Mouse (Mus musculus) midbrain, embryonic 12.5 days (tissue): ENCODE data around the gene Pdzd2. TPM values are rescaled to one million over a fixed set of nuclear protein-coding genes. Genes with fewer than 3 reads are reported as not detected.
A peak's percentile ranks its signal among the peaks of the same experiment; 100 is the strongest.

Source experiments
- ATAC-seq: fragments of 200-750 bp; cut with Nextera tagmentation; 2 replicates; pipeline ENCODE4 v1.8.0; 2017; ENCODE audit warnings: low read depth, moderate TSS enrichment, moderate library complexity; ENCODE audit not compliant: low FRiP score
- H3K27ac ChIP-seq: fragments of 300-500 bp; sonication (generic); replicated peaks from 2 replicates; pipeline ENCODE4 v1.5.1; 2016; ENCODE audit warnings: mild to moderate bottlenecking
- H3K27me3 ChIP-seq: fragments of 300-500 bp; sonication (generic); 2 replicates; pipeline ENCODE4 v1.6.1; 2016; ENCODE audit warnings: mild to moderate bottlenecking
- H3K36me3 ChIP-seq: fragments of 300-500 bp; sonication (generic); 2 replicates; pipeline ENCODE4 v1.6.1; 2016
- H3K4me1 ChIP-seq: fragments of 300-500 bp; sonication (generic); 2 replicates; pipeline ENCODE4 v1.6.1; 2016
- H3K4me2 ChIP-seq: fragments of 300-500 bp; sonication (generic); replicated peaks from 2 replicates; pipeline ENCODE4 v1.6.1; 2016; ENCODE audit warnings: mild to moderate bottlenecking, moderate library complexity
- H3K4me3 ChIP-seq: fragments of 300-500 bp; sonication (generic); 2 replicates; pipeline ENCODE4 v1.5.1; 2016; ENCODE audit warnings: mild to moderate bottlenecking
- H3K9ac ChIP-seq: fragments of 300-500 bp; sonication (generic); replicated peaks from 2 replicates; pipeline ENCODE4 v1.6.1; 2016; ENCODE audit warnings: mild to moderate bottlenecking, moderate library complexity
- H3K9me3 ChIP-seq: fragments of 300-500 bp; sonication (generic); 2 replicates; pipeline ENCODE4 v1.6.1; 2016; ENCODE audit warnings: mild to moderate bottlenecking
- WGBS: fragments of 180-500 bp; shearing (Covaris S2); methylation state at CpG from one replicate; pipeline ENCODE4 v1.1.7; 2016; 5-methylcytosine and 5-hydroxymethylcytosine counted together
- polyA plus RNA-seq: library from polyadenylated mRNA; unstranded; fragments of >200 nt; fragmentation: Nextera tagmentation; extraction: Ambion mirVana; gene quantifications from 2 replicates; pipeline ENCODE4 v1.2.1, GENCODE M21; 2016

Pdzd2 gene
- 8.4 and 9.5 TPM in 2 replicates for polyA plus RNA-seq

- ATAC-seq = peak; percentile 99
- WGBS = under 1% methylated on average over 83 of the region's 83 CpGs
Measured at GRCm38 (mm10) chr15:12739277-12740247, at the start of gene Pdzd2. Gene Pdzd2, minus strand, starts transcription at chr15:12739924.

GRCm38 (mm10) chr15:12789406-12789867 is 49.7 kb upstream of the Pdzd2 start:
- Histone ChIP-seq H3K27ac (0 out of 2 replicates have a peak overlapping the region, but pooled peaks have one; percentile 15), H3K4me1 (0 out of 2 replicates have a peak, but pooled peaks cover 3% of the 10 kb centered on the region), H3K9me3 (no peaks in the 10 kb centered on the region), H3K36me3 (no peaks in the 10 kb centered on the region), H3K9ac (no peak overlapping the region), H3K4me3 (no peak overlapping the region), H3K27me3 (no peaks in the 10 kb centered on the region), H3K4me2 (no peak overlapping the region)
- WGBS = 21% methylated on average over 10 of the region's 10 CpGs
- ATAC-seq = peak; percentile 62

More at GRCm38 (mm10) chr15:12739277-12740247, at the start of gene Pdzd2:
- Histone ChIP-seq H3K9me3 (no peaks in the 10 kb centered on the region), H3K4me1 (0 out of 2 replicates have a peak, but pooled peaks cover 11% of the 10 kb centered on the region), H3K4me3 (peak within 1 kb of the TSS; percentile 69), H3K4me2 (peak within 1 kb of the TSS; percentile 90), H3K36me3 (no peaks in the 10 kb centered on the region), H3K27ac (peak within 1 kb of the TSS; percentile 54), H3K27me3 (peaks cover 39% of the 10 kb centered on the region), H3K9ac (peak within 1 kb of the TSS; percentile 63)

GRCm38 (mm10) chr15:12788536-12788935 is 48.8 kb upstream of the Pdzd2 start:
- no peak overlapping the region for H3K27ac ChIP-seq
- no peak overlapping the region for H3K4me2 ChIP-seq
- 74% methylated on average over 5 of the region's 5 CpGs for WGBS
- no peak overlapping the region for H3K9ac ChIP-seq
- H3K27me3 ChIP-seq = no peaks in the 10 kb centered on the region
- H3K9me3 ChIP-seq = no peaks in the 10 kb centered on the region
- no peak overlapping the region for H3K4me3 ChIP-seq
- no peaks in the 10 kb centered on the region for H3K36me3 ChIP-seq
- no peak for ATAC-seq
- H3K4me1 ChIP-seq = 0 out of 2 replicates have a peak, but pooled peaks cover 3% of the 10 kb centered on the region

- H3K4me2 ChIP-seq = no peak overlapping the region
- no peaks in the 10 kb centered on the region for H3K9me3 ChIP-seq
- 81% methylated on average over 13 of the region's 16 CpGs for WGBS
- H3K27ac ChIP-seq = no peak overlapping the region
- H3K9ac ChIP-seq = no peak overlapping the region
- ATAC-seq = no peak
- H3K36me3 ChIP-seq = no peaks in the 10 kb centered on the region
- no peak overlapping the region for H3K4me3 ChIP-seq
- H3K27me3 ChIP-seq = no peaks in the 10 kb centered on the region
- no peaks in the 10 kb centered on the region for H3K4me1 ChIP-seq
Measured at GRCm38 (mm10) chr15:12781729-12782326, 42.1 kb upstream of the Pdzd2 start.

GRCm38 (mm10) chr15:12781296-12781695 is 41.6 kb upstream of the Pdzd2 start:
- Histone ChIP-seq H3K27ac (no peak overlapping the region), H3K4me1 (no peaks in the 10 kb centered on the region), H3K9ac (no peak overlapping the region), H3K27me3 (no peaks in the 10 kb centered on the region), H3K9me3 (no peaks in the 10 kb centered on the region), H3K4me3 (no peak overlapping the region), H3K36me3 (no peaks in the 10 kb centered on the region), H3K4me2 (no peak overlapping the region)
- ATAC-seq = no peak
- 91% methylated on average over 6 of the region's 6 CpGs for WGBS

- no peak for ATAC-seq
Measured at GRCm38 (mm10) chr15:12774149-12774753, 34.5 kb upstream of the Pdzd2 start.

GRCm38 (mm10) chr15:12770958-12771357 is 31.2 kb upstream of the Pdzd2 start:
- 0 out of 2 replicates have a peak, but pooled peaks cover 2% of the 10 kb centered on the region for H3K9me3 ChIP-seq
- no peak overlapping the region for H3K4me2 ChIP-seq
- no peak for ATAC-seq
- H3K36me3 ChIP-seq = no peaks in the 10 kb centered on the region
- H3K4me1 ChIP-seq = peaks cover 5% of the 10 kb centered on the region; the same call in 1 of the 2 replicates
- no peak overlapping the region for H3K27ac ChIP-seq
- H3K9ac ChIP-seq = no peak overlapping the region
- no peak overlapping the region for H3K4me3 ChIP-seq
- no peaks in the 10 kb centered on the region for H3K27me3 ChIP-seq
- 84% methylated on average over 7 of the region's 7 CpGs for WGBS

More at GRCm38 (mm10) chr15:12774149-12774753, 34.5 kb upstream of the Pdzd2 start:
- H3K27ac ChIP-seq = no peak overlapping the region
- peaks cover 5% of the 10 kb centered on the region; the same call in 1 of the 2 replicates for H3K4me1 ChIP-seq
- WGBS = 75% methylated on average over 11 of the region's 11 CpGs
- H3K4me3 ChIP-seq = no peak overlapping the region
- 0 out of 2 replicates have a peak, but pooled peaks cover 2% of the 10 kb centered on the region for H3K9me3 ChIP-seq
- H3K27me3 ChIP-seq = no peaks in the 10 kb centered on the region
- H3K9ac ChIP-seq = no peak overlapping the region
- H3K4me2 ChIP-seq = no peak overlapping the region
- no peaks in the 10 kb centered on the region for H3K36me3 ChIP-seq

GRCm38 (mm10) chr15:12766848-12767247 is 27.1 kb upstream of the Pdzd2 start:
- no peaks in the 10 kb centered on the region for H3K36me3 ChIP-seq
- H3K27me3 ChIP-seq = no peaks in the 10 kb centered on the region
- WGBS = 84% methylated on average over 4 of the region's 4 CpGs
- H3K27ac ChIP-seq = no peak overlapping the region
- no peak overlapping the region for H3K4me2 ChIP-seq
- H3K4me1 ChIP-seq = no peaks in the 10 kb centered on the region
- no peak for ATAC-seq
- H3K9me3 ChIP-seq = no peaks in the 10 kb centered on the region
- no peak overlapping the region for H3K9ac ChIP-seq
- H3K4me3 ChIP-seq = no peak overlapping the region

- ATAC-seq = no peak
- H3K4me3 ChIP-seq = no peak overlapping the region
- H3K9ac ChIP-seq = no peak overlapping the region
- no peaks in the 10 kb centered on the region for H3K36me3 ChIP-seq
- 75% methylated on average over 10 of the region's 10 CpGs for WGBS
- no peak overlapping the region for H3K4me2 ChIP-seq
- no peak overlapping the region for H3K27ac ChIP-seq
- no peaks in the 10 kb centered on the region; the same call in 1 of the 2 replicates for H3K27me3 ChIP-seq
- H3K9me3 ChIP-seq = no peaks in the 10 kb centered on the region
- H3K4me1 ChIP-seq = no peaks in the 10 kb centered on the region
Measured at GRCm38 (mm10) chr15:12763147-12763546, 23.4 kb upstream of the Pdzd2 start.

GRCm38 (mm10) chr15:12762258-12762913 is 22.7 kb upstream of the Pdzd2 start:
- no peaks in the 10 kb centered on the region for H3K36me3 ChIP-seq
- no peak overlapping the region for H3K4me3 ChIP-seq
- no peaks in the 10 kb centered on the region; the same call in 1 of the 2 replicates for H3K27me3 ChIP-seq
- no peak overlapping the region for H3K4me2 ChIP-seq
- H3K27ac ChIP-seq = no peak overlapping the region
- H3K9me3 ChIP-seq = no peaks in the 10 kb centered on the region
- 74% methylated on average over 11 of the region's 11 CpGs for WGBS
- no peak overlapping the region for H3K9ac ChIP-seq
- no peaks in the 10 kb centered on the region for H3K4me1 ChIP-seq
- no peak for ATAC-seq

- H3K36me3 ChIP-seq = no peaks in the 10 kb centered on the region
- no peaks in the 10 kb centered on the region for H3K9me3 ChIP-seq
- H3K9ac ChIP-seq = no peak overlapping the region
- ATAC-seq = no peak
- no peak overlapping the region for H3K27ac ChIP-seq
- WGBS = 91% methylated on average over 6 of the region's 6 CpGs
- no peaks in the 10 kb centered on the region for H3K4me1 ChIP-seq
- no peak overlapping the region for H3K4me3 ChIP-seq
- no peaks in the 10 kb centered on the region; the same call in 1 of the 2 replicates for H3K27me3 ChIP-seq
- no peak overlapping the region for H3K4me2 ChIP-seq
Measured at GRCm38 (mm10) chr15:12760747-12761146, 21.0 kb upstream of the Pdzd2 start.
